ENCODE assay signal across 10 mouse cellular contexts in the genomic region with DNA sequence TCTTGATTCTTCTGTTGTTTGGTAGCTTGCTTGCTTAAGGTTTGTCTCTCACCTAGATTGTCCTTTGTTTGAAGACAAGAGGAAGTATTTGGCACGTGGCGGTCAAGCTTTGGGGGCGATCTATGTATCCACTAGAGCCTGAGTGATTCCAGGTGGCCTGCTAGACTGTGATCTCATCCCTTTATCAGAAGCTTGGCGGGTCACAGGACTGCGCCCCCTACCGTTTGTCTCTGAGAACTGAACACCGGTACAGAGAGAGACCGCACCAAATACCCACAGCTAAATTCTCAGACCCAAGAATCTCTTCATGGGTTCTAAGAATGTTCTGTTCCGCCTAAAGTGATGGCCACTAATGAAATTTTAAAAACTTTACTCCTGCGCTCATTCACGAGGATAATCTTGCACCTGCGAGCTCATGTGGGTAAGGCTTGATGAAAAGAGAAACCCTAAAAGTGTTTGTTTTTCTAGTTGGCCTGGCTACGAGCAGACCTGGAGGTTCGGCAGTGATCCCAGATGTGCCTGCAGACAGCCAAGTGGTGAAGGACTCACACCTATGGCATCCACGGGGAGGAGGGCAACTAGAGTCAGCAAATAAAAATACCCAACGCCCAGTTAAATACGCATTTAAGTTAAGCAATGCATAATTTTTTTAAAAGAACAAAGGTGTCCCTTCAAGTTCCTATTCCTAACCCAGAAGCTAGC. TPM values are rescaled to one million over a fixed set of nuclear protein-coding genes. Genes with fewer than 3 reads are reported as not detected.
A peak's percentile ranks its signal among the peaks of the same experiment; 100 is the strongest.
DNase-seq lines count a peak whose midpoint lies in the region; ATAC-seq and TF ChIP-seq lines count a peak whose summit lies in the region.
"Had no signal": no experiment of that assay in that cellular context is flagged by ENCODE, and none has a peak within 500 bp of the region (broad histone marks: within the 10 kb centered on the region; RNA-seq: fewer than 3 reads in every experiment).

No protein-coding gene starts in this region.

- peak; percentile 59 for TF ChIP-seq CTCF in hindbrain, postnatal 0 days (IDR thresholded peaks at IDR 0.05; ENCODE audit: low read depth)
- TF ChIP-seq CTCF in bone marrow, adult 2 months (IDR thresholded peaks at IDR 0.05; ENCODE audit: control insufficient read depth, insufficient read depth, low read length) = peak; percentile 51; the same call in 1 of the 2 replicates

- H3K27ac ChIP-seq in hindbrain, postnatal 0 days = no peak overlapping the region
- H3K27ac ChIP-seq in hindbrain, embryonic 13.5 days = no peak overlapping the region
- no peak overlapping the region for H3K27ac ChIP-seq in bone marrow, adult 2 months (ENCODE audit: control insufficient read depth, insufficient read depth, low read depth, low read length, poor library complexity)
- H3K27ac ChIP-seq: embryonic facial prominence, embryonic 12.5 days; midbrain, embryonic 12.5 days had no signal

- H3K4me2 ChIP-seq in hindbrain, postnatal 0 days (ENCODE audit: low read depth, low read length) = no peak overlapping the region
- H3K4me2 ChIP-seq in hindbrain, embryonic 13.5 days = no peak overlapping the region
- H3K4me2 ChIP-seq: embryonic facial prominence, embryonic 12.5 days; midbrain, embryonic 12.5 days had no signal

- no peaks in the 10 kb centered on the region for H3K36me3 ChIP-seq in hindbrain, postnatal 0 days (ENCODE audit: insufficient read depth, low read length)
- H3K36me3 ChIP-seq in hindbrain, embryonic 13.5 days = no peaks in the 10 kb centered on the region
- H3K36me3 ChIP-seq: embryonic facial prominence, embryonic 12.5 days; midbrain, embryonic 12.5 days had no signal

- peak; percentile 44 for DNase-seq in hindbrain, postnatal 0 days (ENCODE audit: low spot score)
- peak; percentile 4 to 26 for DNase-seq in CD8-positive naive resting alpha-beta T cell, adult 2 months (ENCODE audit: low read depth in 2 of 2, low spot score in 2 of 2)
- DNase-seq in lung, postnatal 14 days = peak; percentile 25
- no peak for DNase-seq in right cerebral cortex, adult 2 months (ENCODE audit: low spot score in 2 of 2)
- DNase-seq in urinary bladder, adult 2 months (ENCODE audit: low spot score) = no peak

- 43% methylated on average over 17 of the region's 17 CpGs for WGBS in hindbrain, postnatal 0 days
- WGBS in hindbrain, embryonic 13.5 days = 44% methylated on average over 17 of the region's 17 CpGs
- WGBS in bone marrow, adult 2 months = 37% methylated on average over 17 of the region's 17 CpGs

- 0 out of 2 replicates have a peak, but pooled peaks have one; percentile 24 for ATAC-seq in hindbrain, postnatal 0 days
- no peak for ATAC-seq in hindbrain, embryonic 13.5 days (ENCODE audit: low FRiP score)
- ATAC-seq in granulocyte monocyte progenitor cell, adult 5-6 weeks (replicated peaks; ENCODE audit: poor library complexity, severe bottlenecking) = peak; percentile 50; the same call in 1 of the 2 replicates

- no peak for TF ChIP-seq POLR2A in bone marrow, adult 2 months (IDR thresholded peaks at IDR 0.05; ENCODE audit: borderline replicate concordance, control insufficient read depth, low read depth, low read length)

- H3K4me3 ChIP-seq in hindbrain, postnatal 0 days (ENCODE audit: low read length) = no peak overlapping the region
- no peak overlapping the region for H3K4me3 ChIP-seq in hindbrain, embryonic 13.5 days
- no peak overlapping the region for H3K4me3 ChIP-seq in bone marrow, adult 2 months (replicated peaks; ENCODE audit: control insufficient read depth, low read depth, low read length)
- H3K4me3 ChIP-seq: embryonic facial prominence, embryonic 12.5 days; midbrain, embryonic 12.5 days had no signal

- no peaks in the 10 kb centered on the region for H3K9me3 ChIP-seq in hindbrain, postnatal 0 days (ENCODE audit: low read length)
- H3K9me3 ChIP-seq in hindbrain, embryonic 13.5 days = no peaks in the 10 kb centered on the region
- H3K9me3 ChIP-seq: embryonic facial prominence, embryonic 12.5 days; midbrain, embryonic 12.5 days had no signal

- H3K27me3 ChIP-seq in hindbrain, postnatal 0 days (ENCODE audit: insufficient read depth, low read length) = no peaks in the 10 kb centered on the region
- no peaks in the 10 kb centered on the region for H3K27me3 ChIP-seq in hindbrain, embryonic 13.5 days
- H3K27me3 ChIP-seq: embryonic facial prominence, embryonic 12.5 days; midbrain, embryonic 12.5 days had no signal

- peaks cover 5% of the 10 kb centered on the region for H3K4me1 ChIP-seq in hindbrain, postnatal 0 days (ENCODE audit: insufficient read depth, low read length)
- no peaks in the 10 kb centered on the region for H3K4me1 ChIP-seq in hindbrain, embryonic 13.5 days (replicated peaks)
- no peaks in the 10 kb centered on the region for H3K4me1 ChIP-seq in bone marrow, adult 2 months (ENCODE audit: control insufficient read depth, insufficient read depth, low read length)
- H3K4me1 ChIP-seq: embryonic facial prominence, embryonic 12.5 days; midbrain, embryonic 12.5 days had no signal

- H3K9ac ChIP-seq in hindbrain, postnatal 0 days (replicated peaks; ENCODE audit: low read length) = no peak overlapping the region
- H3K9ac ChIP-seq in hindbrain, embryonic 13.5 days = no peak overlapping the region
- H3K9ac ChIP-seq: embryonic facial prominence, embryonic 12.5 days; midbrain, embryonic 12.5 days had no signal

RNA-seq across cellular contexts. Expression of a gene that starts 12.8 kb away (rescaled TPM):
- 0.18 and 0.68 TPM in 2 replicates for total RNA-seq in hindbrain, postnatal 0 days (2014; rRNA removed)
- 0.26 and 0.48 TPM in 2 replicates for polyA plus RNA-seq in hindbrain, postnatal 0 days (2015; fragmentation: Nextera tagmentation; extraction: Ambion mirVana)
- polyA plus RNA-seq in hindbrain, embryonic 13.5 days (2015; fragmentation: Nextera tagmentation; extraction: Ambion mirVana) = 0.09 TPM in 2 replicates
- polyA plus RNA-seq in bone marrow, adult 2 months (2011; ENCODE audit: insufficient read depth, insufficient read length, low replicate concordance, missing spikeins) = not detected in 2 replicates
- total RNA-seq in granulocyte monocyte progenitor cell, adult 5-6 weeks (2014; fragmentation: Nextera tagmentation) = not detected in 2 replicates
- total RNA-seq in granulocyte monocyte progenitor cell, adult 5-6 weeks (2017) = not detected in 2 replicates
- 0.04 and 0.25 TPM in 2 replicates for polyA plus RNA-seq in urinary bladder, adult 2 months (2012; rRNA removed)

RNA-seq across cellular contexts. Expression of a gene that starts 50.3 kb away (rescaled TPM):
- 0.29 TPM in 1 of 2 replicates, not detected in the other for total RNA-seq in hindbrain, postnatal 0 days (2014; rRNA removed)
- 0.88 and 1.0 TPM in 2 replicates for polyA plus RNA-seq in hindbrain, postnatal 0 days (2015; fragmentation: Nextera tagmentation; extraction: Ambion mirVana)
- 1.3 and 1.5 TPM in 2 replicates for polyA plus RNA-seq in hindbrain, embryonic 13.5 days (2015; fragmentation: Nextera tagmentation; extraction: Ambion mirVana)
- polyA plus RNA-seq in bone marrow, adult 2 months (2011; ENCODE audit: insufficient read depth, insufficient read length, low replicate concordance, missing spikeins) = 2.6 and 9.9 TPM in 2 replicates
- 0.67 and 4.1 TPM in 2 replicates for total RNA-seq in granulocyte monocyte progenitor cell, adult 5-6 weeks (2014; fragmentation: Nextera tagmentation)
- 2.4 and 4.1 TPM in 2 replicates for total RNA-seq in granulocyte monocyte progenitor cell, adult 5-6 weeks (2017)
- 0.58 and 0.75 TPM in 2 replicates for polyA plus RNA-seq in urinary bladder, adult 2 months (2012; rRNA removed)

Comparison
In these comparisons a context has a peak if more than half of its experiments do, and no peak if none do; other contexts are left out.
1. DNase-seq: peak in hindbrain, postnatal 0 days (single experiment), CD8-positive naive resting alpha-beta T cell, adult 2 months (2 of 2) and lung, postnatal 14 days (single experiment); none in right cerebral cortex, adult 2 months (0 of 2) and urinary bladder, adult 2 months (single experiment).